Mouse (Mus musculus) gastrocnemius, adult 2 months (tissue): ENCODE measurements around the gene Rrp9. TPM values are rescaled to one million over a fixed set of nuclear protein-coding genes. Genes with fewer than 3 reads are reported as not detected.
A peak's percentile ranks its signal among the peaks of the same experiment; 100 is the strongest.

Source experiments
- DNase-seq: peaks from one replicate; pipeline ENCODE4 v3.0.0; 2022
- H3K27ac ChIP-seq: fragments of 200-600 bp; 2 replicates; pipeline ENCODE4 v1.8.1; 2022; ENCODE audit warnings: mild to moderate bottlenecking
- H3K4me3 ChIP-seq: fragments of 200-600 bp; 2 replicates; pipeline ENCODE4 v1.8.1; 2022; ENCODE audit warnings: mild to moderate bottlenecking, moderate library complexity
- CTCF ChIP-seq: fragments of 200-600 bp; IDR thresholded peaks from 2 replicates; pipeline ENCODE4 v1.8.1; 2022; ENCODE audit warnings: antibody characterized with exemption, mild to moderate bottlenecking, moderate library complexity
- intact Hi-C: fragments of 180-260 bp; cut with DNase I; formaldehyde crosslinking; loops from one replicate; pipeline ENCODE4 v1.15.1; 2025
- total RNA-seq, 2 experiments: library from RNA; stranded (reverse); gene quantifications; 2 replicates each; pipeline ENCODE4 v1.2.3; 2021

Rrp9 gene
- total RNA-seq, 2 experiments from 2014 or later = 23.9 to 24.7 TPM

DNA sequence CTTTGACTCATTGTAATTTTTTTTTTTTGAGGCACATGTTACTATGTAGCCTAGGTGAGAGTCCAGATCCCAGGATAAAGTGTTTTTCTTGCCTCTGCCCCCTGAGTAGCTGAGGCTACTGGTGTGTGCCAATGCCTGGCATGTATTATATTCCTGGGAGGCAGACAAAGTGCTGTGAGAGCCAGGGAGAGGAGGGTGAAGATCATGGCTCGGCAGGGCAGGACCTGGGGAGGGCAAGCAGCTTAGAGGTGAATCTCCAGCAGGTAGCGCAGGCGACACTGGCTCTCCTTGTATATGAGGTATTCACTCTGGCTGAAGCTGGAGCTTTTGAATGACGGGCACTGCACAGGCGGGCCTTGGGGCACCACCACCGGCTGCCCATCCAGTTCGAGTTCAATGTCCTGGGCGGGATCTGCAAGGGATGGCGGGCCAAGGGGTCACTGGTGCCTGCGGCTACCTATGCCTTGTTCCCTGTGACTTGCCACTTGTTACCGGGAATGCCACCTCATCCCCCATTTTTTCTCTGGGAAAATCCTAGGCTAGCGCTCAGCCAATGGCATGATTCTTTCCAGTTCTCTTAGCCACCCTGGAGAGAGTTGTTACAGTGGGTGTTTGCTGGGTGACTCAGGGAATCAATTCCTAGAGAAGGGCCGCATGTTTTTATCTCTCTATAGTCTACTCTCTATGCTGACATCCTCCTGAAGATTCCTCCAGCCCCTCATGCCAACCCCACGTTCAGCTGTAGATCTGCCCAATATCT is 4.6 kb upstream of the Rrp9 start:
- H3K4me3 ChIP-seq = peak overlapping the region; percentile 51
- H3K27ac ChIP-seq = peak overlapping the region; percentile 96
- DNase-seq = peak; percentile 27
- intact Hi-C loops = no loop called here
- no peak for TF ChIP-seq CTCF

DNA sequence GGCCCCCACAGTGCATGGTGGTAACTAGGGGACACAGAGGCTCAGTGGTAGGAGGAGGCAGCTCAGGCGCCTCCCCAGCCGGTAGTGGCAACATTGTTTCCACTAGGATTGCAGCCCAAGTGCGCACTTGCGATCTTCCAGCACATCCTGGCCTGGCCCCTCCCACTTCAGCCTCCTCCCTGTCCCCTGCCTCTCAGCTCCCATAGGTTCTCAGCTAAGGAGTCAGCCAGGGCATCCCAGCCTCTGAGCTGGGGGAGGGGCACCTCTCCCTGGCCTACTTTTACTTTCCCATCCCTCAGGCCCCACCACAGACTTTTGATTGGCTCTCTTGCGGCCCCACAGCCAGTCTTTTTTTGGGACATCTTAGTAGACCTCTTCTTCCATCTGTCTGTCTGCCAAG is 3.9 kb upstream of the Rrp9 start:
- TF ChIP-seq CTCF = peak; percentile 6; the same call in 1 of the 2 replicates
- intact Hi-C loops = no loop called here
- peak overlapping the region; percentile 96 for H3K27ac ChIP-seq
- H3K4me3 ChIP-seq = peak overlapping the region; percentile 51
- DNase-seq = peak; percentile 83

- TF ChIP-seq CTCF = no peak
- H3K27ac ChIP-seq = peak overlapping the region; percentile 96
- H3K4me3 ChIP-seq = peak overlapping the region; percentile 51
- DNase-seq = peak; percentile 60
- intact Hi-C loops = no loop called here
Observed at GRCm38 (mm10) chr9:106472321-106472720, 3.4 kb upstream of the Rrp9 start.

- peak; percentile 43 for DNase-seq
- no peak for TF ChIP-seq CTCF
- Histone ChIP-seq H3K4me3 (peak overlapping the region; percentile 76; the same call in 1 of the 2 replicates), H3K27ac (peak overlapping the region; percentile 96)
- intact Hi-C loops = no loop called here
Observed at GRCm38 (mm10) chr9:106473081-106473752, 2.5 kb upstream of the Rrp9 start.

DNA sequence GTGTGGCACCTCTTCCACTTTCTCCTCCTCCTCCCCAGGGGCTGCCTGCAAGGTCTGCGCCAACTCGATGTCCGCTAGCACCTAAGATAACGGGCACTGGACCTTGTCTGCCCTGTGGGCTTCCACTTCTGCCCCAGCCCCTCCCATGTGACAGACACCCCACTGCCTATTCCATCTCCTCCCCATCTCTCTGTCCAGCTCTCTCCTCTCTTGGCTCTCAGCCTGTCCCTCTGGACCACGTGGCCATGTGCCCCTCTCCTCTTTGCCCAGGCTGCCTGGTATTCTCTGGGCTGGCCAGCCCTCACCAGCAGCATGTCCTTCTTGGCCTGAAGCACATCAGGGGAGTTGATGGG is 2.0 kb upstream of the Rrp9 start:
- intact Hi-C loops = no loop called here

DNA sequence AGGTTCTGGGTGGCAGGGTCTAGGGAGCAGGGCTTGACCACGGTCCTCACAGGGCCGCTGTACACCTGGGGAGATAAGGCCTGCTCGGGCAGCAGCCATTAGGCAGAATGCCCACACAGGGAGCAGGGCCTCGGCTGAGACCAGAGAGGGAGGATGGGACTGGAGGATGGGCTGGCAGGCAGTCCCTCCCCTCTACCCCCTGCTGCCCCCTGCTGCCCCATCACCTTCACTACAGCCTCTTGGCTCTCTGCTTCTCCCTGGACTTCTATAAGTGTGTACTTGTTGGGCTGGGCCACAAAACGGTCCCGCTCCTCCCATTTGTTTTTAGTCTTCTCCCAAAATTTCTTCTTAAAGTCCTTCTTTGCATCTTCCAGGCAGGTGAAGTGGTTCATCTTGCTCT is 1.3 kb upstream of the Rrp9 start:
- Histone ChIP-seq H3K27ac (peak overlapping the region; percentile 96), H3K4me3 (peak overlapping the region; percentile 76)
- peak; percentile 79 for TF ChIP-seq CTCF
- peak; percentile 83 for DNase-seq
- intact Hi-C loops = no loop called here

More for the DNA sequence above, 2.0 kb upstream of the Rrp9 start:
- H3K4me3 ChIP-seq = peak overlapping the region; percentile 76
- DNase-seq = no peak
- no peak for TF ChIP-seq CTCF
- peak overlapping the region; percentile 96 for H3K27ac ChIP-seq

DNA sequence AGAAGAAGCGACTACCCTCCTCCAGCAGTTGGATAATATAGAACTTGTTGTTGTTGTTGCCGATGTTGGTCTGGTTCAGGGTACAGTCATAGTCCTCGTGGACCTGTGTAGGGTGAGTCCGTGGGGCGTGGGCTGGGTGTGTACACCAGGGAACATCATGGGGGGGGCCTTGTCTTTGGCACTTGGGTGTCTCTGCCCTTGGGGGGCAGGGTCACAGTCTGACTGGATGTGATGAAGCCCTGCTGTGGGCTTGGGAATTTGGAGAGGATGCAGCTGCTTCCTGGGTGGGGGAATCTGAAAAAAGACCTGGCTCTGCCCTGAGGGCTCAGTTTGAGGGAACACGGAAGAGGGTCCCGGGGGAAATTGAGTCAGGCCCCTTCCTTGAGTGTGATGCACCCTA is 717 bp upstream of the Rrp9 start:
- intact Hi-C loops = loop anchor here (1.0 to 5.0 kb wide), 3 partner anchors 27 to 168 kb away; partner anchors contain the start of gene Dusp7
- TF ChIP-seq CTCF = no peak
- DNase-seq = peak; percentile 66

GRCm38 (mm10) chr9:106476002-106476923 is 500 bp downstream of the Rrp9 start:
- peak overlapping the region; percentile 96 for H3K27ac ChIP-seq
- H3K4me3 ChIP-seq = peak overlapping the region; percentile 76
- DNase-seq = peak; percentile 85
- intact Hi-C loops = loop anchor here (2.0 to 5.0 kb wide), 5 partner anchors 47 to 195 kb away; partner anchors contain the start of genes Dusp7, Poc1a and Rpl29
- no peak for TF ChIP-seq CTCF

More for the DNA sequence above, 717 bp upstream of the Rrp9 start:
- Histone ChIP-seq H3K4me3 (peak overlapping the region; percentile 76), H3K27ac (peak overlapping the region; percentile 96)

DNA sequence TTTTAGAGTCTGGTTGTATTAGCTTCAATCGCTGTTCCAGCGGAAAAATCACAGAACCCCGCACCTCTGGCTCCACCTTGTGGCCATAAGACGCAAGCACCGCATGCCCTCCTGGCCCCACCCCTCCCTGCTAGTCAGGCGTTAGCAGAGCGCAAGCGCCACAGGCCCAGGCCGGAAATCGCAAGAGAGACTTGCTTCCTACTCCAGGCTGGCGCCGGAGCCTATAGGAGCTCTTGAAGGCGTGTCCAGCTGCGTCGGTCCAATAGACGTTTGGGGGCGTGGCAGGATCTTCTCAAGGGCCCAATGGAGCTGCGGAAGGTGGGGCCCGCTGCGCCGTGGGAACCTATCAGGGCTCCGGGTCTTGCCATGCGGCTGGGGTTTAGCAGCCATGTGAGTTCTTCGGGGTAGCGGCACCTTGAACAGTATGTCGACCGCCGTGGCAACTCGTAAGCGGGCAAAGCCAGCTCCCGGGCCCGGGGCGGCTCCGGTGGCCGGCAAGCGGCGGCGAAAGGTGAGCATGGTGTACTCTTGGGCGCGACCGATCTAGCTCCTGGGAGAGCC is 1.2 kb downstream of the Rrp9 start, which contains the start of gene Parp3:
TSS of gene Parp3 (minus strand) at position 26 of the 561 bp plus-strand sequence.
- H3K27ac ChIP-seq = peak within 1 kb of the TSS; percentile 96
- H3K4me3 ChIP-seq = peak within 1 kb of the TSS; percentile 78
- intact Hi-C loops = loop anchor here (2.0 to 5.0 kb wide), 5 partner anchors 48 to 196 kb away; partner anchors contain the start of genes Dusp7, Poc1a and Rpl29
- DNase-seq = peak; percentile 99
- no peak; the same call in 1 of the 2 replicates for TF ChIP-seq CTCF

DNA sequence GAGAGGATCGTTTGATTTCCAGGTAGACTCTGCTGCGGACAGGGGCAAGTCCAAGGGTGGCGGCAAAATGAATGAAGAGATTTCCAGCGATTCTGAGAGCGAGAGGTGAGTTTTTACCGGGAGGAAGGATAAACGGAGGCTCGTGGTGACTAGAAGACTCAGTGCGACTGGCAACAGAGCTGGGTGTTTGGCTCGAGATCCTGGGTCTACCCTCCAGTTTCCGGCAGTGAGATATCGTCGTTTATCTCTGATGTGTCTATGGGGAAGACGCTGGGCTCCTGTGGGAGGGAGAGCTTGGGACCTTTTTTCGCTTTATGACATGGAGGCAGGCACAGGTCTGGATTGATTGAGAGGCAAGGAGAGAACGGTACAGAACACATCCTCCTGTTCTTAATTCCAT is 1.9 kb downstream of the Rrp9 start:
- DNase-seq = no peak
- intact Hi-C loops = loop anchor here (2.0 to 5.0 kb wide), 5 partner anchors 49 to 197 kb away; partner anchors contain the start of genes Dusp7, Poc1a and Rpl29
- TF ChIP-seq CTCF = no peak
- Histone ChIP-seq H3K4me3 (peak overlapping the region; percentile 78), H3K27ac (peak overlapping the region; percentile 94)

DNA sequence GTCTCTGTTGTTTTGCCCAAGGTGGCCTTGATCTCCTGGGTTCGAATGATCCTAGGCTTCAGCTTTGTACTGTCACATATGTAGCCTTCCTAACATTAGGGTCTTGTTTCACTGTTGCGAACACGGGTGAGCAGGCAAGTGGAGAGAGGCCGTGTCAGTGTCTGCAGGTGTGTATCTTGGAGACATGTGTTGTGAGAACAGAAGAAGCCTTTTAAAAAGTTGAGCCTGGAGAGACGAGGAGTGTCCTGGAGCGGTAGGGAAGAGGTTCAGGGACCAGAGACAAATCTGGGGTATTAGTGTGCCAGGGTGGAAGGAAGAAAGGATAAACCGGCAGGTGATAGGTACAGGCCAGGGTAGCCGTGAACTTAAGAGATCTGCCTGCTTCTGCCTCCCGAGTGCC is 2.3 kb downstream of the Rrp9 start:
- intact Hi-C loops = loop anchor here (5.0 kb wide), 2 partner anchors 111 to 171 kb away; partner anchors contain the start of gene Dusp7
- Histone ChIP-seq H3K27ac (no peak overlapping the region), H3K4me3 (peak overlapping the region; percentile 78)
- peak; percentile 10 for DNase-seq
- TF ChIP-seq CTCF = no peak

GRCm38 (mm10) chr9:106480541-106480940 is 4.8 kb downstream of the Rrp9 start:
- DNase-seq = peak; percentile 11
- no peak overlapping the region for H3K27ac ChIP-seq
- no peak for TF ChIP-seq CTCF
- intact Hi-C loops = no loop called here
- H3K4me3 ChIP-seq = no peak overlapping the region
